Mouse (Mus musculus) heart, adult 2 months (tissue): Measurements from ENCODE around the gene Pskh1. TPM values are rescaled to one million over a fixed set of nuclear protein-coding genes. Genes with fewer than 3 reads are reported as not detected.
A peak's percentile ranks its signal among the peaks of the same experiment; 100 is the strongest.

Source experiments
- DNase-seq, 2 experiments: peaks; one replicate each; pipeline ENCODE4 v3.0.0; 2021
- H3K27ac ChIP-seq: fragments of 200-600 bp; 2 replicates; pipeline ENCODE4 v1.8.1; 2022
- H3K27me3 ChIP-seq: fragments of 200-500 bp; 2 replicates; pipeline ENCODE4 v1.6.1; 2012; ENCODE audit warnings: mild to moderate bottlenecking, low read length, inconsistent platforms, mixed read lengths; ENCODE audit not compliant: control insufficient read depth, insufficient read depth
- H3K36me3 ChIP-seq: fragments of 200-500 bp; 2 replicates; pipeline ENCODE4 v1.6.1; 2012; ENCODE audit warnings: low read length, inconsistent platforms; ENCODE audit not compliant: control insufficient read depth, insufficient read depth
- H3K4me1 ChIP-seq: fragments of 200-500 bp; 2 replicates; pipeline ENCODE4 v1.6.1; 2011; ENCODE audit warnings: low read length; ENCODE audit not compliant: control insufficient read depth, insufficient read depth
- H3K4me3 ChIP-seq: fragments of 200-600 bp; 2 replicates; pipeline ENCODE4 v1.8.1; 2022
- H3K79me2 ChIP-seq: fragments of 200-500 bp; replicated peaks from 2 replicates; pipeline ENCODE4 v1.6.1; 2012; ENCODE audit warnings: mild to moderate bottlenecking, inconsistent platforms, low read length, moderate library complexity, mixed read lengths; ENCODE audit not compliant: control insufficient read depth, insufficient read depth
- H3K9ac ChIP-seq: fragments of 200-500 bp; 2 replicates; pipeline ENCODE4 v1.6.1; 2012; ENCODE audit warnings: low read depth, mild to moderate bottlenecking, control low read depth, inconsistent platforms, low read length, mixed read lengths
- CTCF ChIP-seq: fragments of 200-600 bp; IDR thresholded peaks from 2 replicates; pipeline ENCODE4 v1.8.1; 2022; ENCODE audit warnings: antibody characterized with exemption, mild to moderate bottlenecking, moderate library complexity
- EP300 ChIP-seq: fragments of 200-500 bp; IDR thresholded peaks from 2 replicates; pipeline ENCODE4 v1.6.1; 2011; ENCODE audit warnings: low read depth, low read length, control low read depth; ENCODE audit not compliant: insufficient read depth
- POLR2A ChIP-seq: fragments of 200-500 bp; IDR thresholded peaks from 2 replicates; pipeline ENCODE4 v1.6.1; 2011; ENCODE audit warnings: mild to moderate bottlenecking, low read depth, low read length, control low read depth; ENCODE audit not compliant: insufficient read depth
- WGBS: fragments of 180-500 bp; shearing (Covaris S2); methylation state at CpG from one replicate; pipeline ENCODE4 v1.1.7; 2018; 5-methylcytosine and 5-hydroxymethylcytosine counted together
- intact Hi-C: fragments of 180-260 bp; cut with DNase I; formaldehyde crosslinking; loops from one replicate; pipeline ENCODE4 v1.15.1; 2025
- polyA plus RNA-seq: library from polyadenylated mRNA; depleted of rRNA; stranded (reverse); fragments of >200 nt; gene quantifications from 2 replicates; pipeline ENCODE4 v1.2.3, GENCODE M21; 2012
- total RNA-seq, 2 experiments: library from RNA; stranded (reverse); gene quantifications; 2 replicates each; pipeline ENCODE4 v1.2.3; 2021

Gene Pskh1
- total and polyA plus RNA-seq, 3 experiments = 16.5 to 28.7 (median 20.8) TPM

DNA sequence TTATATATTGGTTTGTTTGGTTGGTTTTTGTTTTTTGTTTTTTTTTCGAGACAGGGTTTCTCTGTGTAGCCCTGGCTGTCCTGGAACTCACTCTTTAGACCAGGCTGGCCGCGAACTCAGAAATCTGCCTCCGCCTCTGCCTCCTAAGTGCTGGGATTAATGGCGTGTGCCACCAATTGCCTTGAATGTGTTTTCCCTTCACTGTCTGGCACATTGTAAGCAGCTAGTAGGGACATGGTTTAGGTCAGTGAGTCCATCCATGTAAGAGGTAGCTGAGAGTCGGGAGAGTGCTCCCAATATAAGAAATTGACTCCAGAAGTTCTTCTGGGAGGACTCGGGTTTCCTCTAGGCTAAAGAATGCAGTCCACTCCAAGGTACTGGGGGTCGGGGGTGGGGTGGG lies 45.9 kb upstream of the Pskh1 start:
- H3K4me3 ChIP-seq = no peak overlapping the region; the same call in 1 of the 2 replicates
- H3K4me1 ChIP-seq = peaks cover 9% of the 10 kb centered on the region
- 26% methylated on average over 8 of the region's 8 CpGs for WGBS
- no peaks in the 10 kb centered on the region for H3K27me3 ChIP-seq
- intact Hi-C loops = loop anchor here (5.0 kb wide), 3 partner anchors 78 to 158 kb away; partner anchors contain the start of genes Ctrl and Ddx28
- no peak for DNase-seq
- peaks cover 7% of the 10 kb centered on the region for H3K36me3 ChIP-seq
- H3K27ac ChIP-seq = no peak overlapping the region
- H3K79me2 ChIP-seq = no peaks in the 10 kb centered on the region
- TF ChIP-seq EP300 (no peak), POLR2A (no peak), CTCF (no peak)
- no peak overlapping the region for H3K9ac ChIP-seq

DNA sequence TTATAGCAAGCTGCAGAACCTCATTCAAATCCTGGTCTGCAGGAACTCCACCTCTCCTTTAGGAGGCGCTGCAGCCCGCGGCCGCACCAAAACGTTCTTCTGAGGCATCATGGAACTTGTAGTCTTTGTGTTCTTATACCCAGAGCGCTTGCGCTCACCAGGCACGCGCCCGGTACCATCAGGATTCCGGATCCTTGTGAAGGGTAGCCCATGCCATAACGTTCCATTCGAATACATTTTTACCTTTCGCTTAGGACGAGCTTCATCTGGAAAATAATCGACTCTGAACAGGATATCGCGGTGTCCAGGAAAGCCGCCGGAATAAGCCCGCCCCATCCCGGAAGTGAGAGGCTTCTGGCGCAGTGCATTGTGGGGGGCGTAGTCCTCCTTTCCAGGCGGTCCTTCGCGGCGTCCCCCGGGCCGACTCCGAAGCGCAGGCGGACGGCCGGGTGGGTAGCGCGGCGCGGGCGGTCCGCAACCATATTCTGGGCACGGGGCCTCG lies 45.5 kb upstream of the Pskh1 start, which contains the start of gene Thap11:
TSS of gene Thap11 (plus strand) at position 418 of the 502 bp plus-strand sequence.
- Histone ChIP-seq H3K27me3 (no peaks in the 10 kb centered on the region), H3K4me3 (peak within 1 kb of the TSS; percentile 78), H3K4me1 (peaks cover 9% of the 10 kb centered on the region), H3K36me3 (peaks cover 7% of the 10 kb centered on the region), H3K79me2 (no peaks in the 10 kb centered on the region), H3K9ac (peak within 1 kb of the TSS; percentile 79), H3K27ac (peak within 1 kb of the TSS; percentile 83)
- TF ChIP-seq POLR2A (0 out of 2 replicates have a peak, but pooled peaks have one; percentile 47), EP300 (peak; percentile 40; the same call in 1 of the 2 replicates), CTCF (peak; percentile 93)
- peak; percentile 95 to 96 for DNase-seq
- WGBS = under 1% methylated on average over 43 of the region's 43 CpGs
- intact Hi-C loops = loop anchor here (5.0 kb wide), 3 partner anchors 78 to 158 kb away; partner anchors contain the start of genes Ctrl and Ddx28

DNA sequence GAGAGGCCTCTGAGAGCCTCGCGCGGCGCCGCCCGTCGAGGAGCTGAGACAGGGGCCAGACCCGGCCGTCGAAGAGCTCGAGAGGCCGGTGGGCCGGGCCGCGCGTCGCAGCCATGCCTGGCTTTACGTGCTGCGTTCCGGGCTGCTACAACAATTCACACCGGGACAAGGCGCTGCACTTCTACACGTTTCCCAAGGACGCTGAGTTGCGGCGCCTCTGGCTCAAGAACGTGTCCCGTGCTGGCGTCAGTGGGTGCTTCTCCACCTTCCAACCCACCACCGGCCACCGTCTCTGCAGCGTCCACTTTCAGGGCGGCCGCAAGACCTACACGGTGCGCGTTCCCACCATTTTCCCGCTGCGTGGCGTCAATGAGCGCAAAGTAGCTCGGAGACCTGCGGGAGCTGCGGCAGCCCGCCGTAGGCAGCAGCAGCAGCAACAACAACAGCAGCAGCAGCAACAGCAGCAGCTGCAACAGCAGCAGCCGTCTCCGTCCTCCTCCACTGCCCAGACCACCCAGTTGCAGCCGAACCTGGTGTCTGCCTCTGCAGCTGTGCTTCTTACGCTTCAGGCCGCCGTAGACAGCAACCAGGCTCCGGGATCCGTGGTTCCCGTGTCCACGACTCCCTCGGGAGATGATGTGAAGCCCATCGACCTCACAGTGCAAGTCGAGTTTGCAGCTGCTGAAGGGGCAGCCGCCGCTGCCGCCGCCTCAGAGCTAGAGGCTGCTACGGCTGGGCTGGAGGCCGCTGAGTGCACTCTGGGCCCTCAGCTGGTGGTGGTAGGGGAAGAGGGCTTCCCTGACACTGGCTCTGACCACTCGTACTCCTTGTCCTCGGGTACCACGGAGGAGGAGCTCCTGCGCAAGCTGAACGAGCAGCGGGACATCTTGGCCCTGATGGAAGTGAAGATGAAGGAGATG lies 44.7 kb upstream of the Pskh1 start:
- DNase-seq = no peak
- H3K27ac ChIP-seq = peak overlapping the region; percentile 83
- no peaks in the 10 kb centered on the region for H3K27me3 ChIP-seq
- peak overlapping the region; percentile 78 for H3K4me3 ChIP-seq
- WGBS = under 1% methylated on average over 71 of the region's 71 CpGs
- peak overlapping the region; percentile 79 for H3K9ac ChIP-seq
- H3K79me2 ChIP-seq = no peaks in the 10 kb centered on the region
- H3K36me3 ChIP-seq = peaks cover 7% of the 10 kb centered on the region
- no peak for TF ChIP-seq CTCF
- H3K4me1 ChIP-seq = peaks cover 9% of the 10 kb centered on the region
- intact Hi-C loops = no loop called here

DNA sequence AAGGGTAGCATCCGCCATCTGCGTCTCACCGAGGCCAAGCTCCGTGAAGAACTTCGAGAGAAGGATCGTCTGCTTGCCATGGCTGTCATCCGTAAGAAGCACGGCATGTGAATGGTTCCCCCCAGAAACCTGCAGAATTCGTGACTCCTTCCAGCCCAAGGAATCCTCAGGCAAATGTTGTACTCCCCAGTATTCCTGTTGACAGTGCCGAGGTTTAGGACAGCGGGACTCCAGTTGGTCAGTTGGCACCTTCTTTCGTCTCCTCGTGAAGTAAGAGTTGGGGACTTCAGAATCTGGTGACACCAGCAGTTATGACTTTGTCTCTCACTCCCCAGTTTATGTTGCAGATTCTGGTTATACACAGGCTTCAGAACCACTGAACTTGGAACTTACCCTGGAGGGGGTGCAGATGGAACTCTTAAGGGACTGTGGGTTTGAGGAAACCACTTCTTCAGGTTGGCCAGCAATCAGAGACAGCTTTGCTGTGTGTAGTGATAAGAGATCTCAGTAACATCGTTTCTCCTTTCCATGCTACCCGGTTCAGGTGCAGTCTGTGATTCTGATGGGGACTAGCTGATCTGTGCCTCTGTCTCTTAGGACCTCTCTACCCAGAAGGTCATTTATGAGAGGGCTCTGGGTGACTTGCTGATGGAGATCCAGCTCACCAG lies 43.9 kb upstream of the Pskh1 start:
- peaks cover 9% of the 10 kb centered on the region for H3K4me1 ChIP-seq
- TF ChIP-seq EP300 = no peak
- no peak for TF ChIP-seq CTCF
- TF ChIP-seq POLR2A = no peak
- peaks cover 7% of the 10 kb centered on the region for H3K36me3 ChIP-seq
- no peak for DNase-seq
- 10% methylated on average over 15 of the region's 15 CpGs for whole genome bisulfite sequencing
- peak overlapping the region; percentile 78 for H3K4me3 ChIP-seq
- intact Hi-C loops = no loop called here
- no peaks in the 10 kb centered on the region for H3K27me3 ChIP-seq
- H3K27ac ChIP-seq = peak overlapping the region; percentile 83
- 0 out of 2 replicates have a peak, but pooled peaks cover 1% of the 10 kb centered on the region for H3K79me2 ChIP-seq
- peak overlapping the region; percentile 79 for H3K9ac ChIP-seq

DNA sequence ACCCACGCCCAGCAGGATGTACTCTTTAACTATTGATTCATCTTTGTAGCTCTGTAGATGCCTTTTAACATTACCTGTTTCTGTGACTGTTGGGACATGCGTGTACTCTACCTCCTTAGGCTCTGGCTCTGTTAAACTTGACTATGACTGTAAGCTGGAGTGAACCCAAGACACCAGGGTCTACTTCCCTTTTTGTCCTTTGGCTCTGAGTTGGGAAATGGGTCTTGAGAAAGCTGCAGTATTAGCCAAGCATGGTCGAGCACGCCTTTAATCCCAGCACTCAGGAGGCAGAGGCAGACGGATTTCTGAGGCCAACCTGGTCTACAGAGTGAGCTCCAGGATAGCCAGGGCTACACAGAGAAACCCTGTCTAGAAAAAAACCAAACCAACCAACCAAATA lies 41.7 kb upstream of the Pskh1 start:
- Histone ChIP-seq H3K9ac (no peak overlapping the region), H3K79me2 (0 out of 2 replicates have a peak, but pooled peaks cover 1% of the 10 kb centered on the region), H3K27me3 (no peaks in the 10 kb centered on the region), H3K27ac (no peak overlapping the region), H3K36me3 (peaks cover 7% of the 10 kb centered on the region), H3K4me1 (peaks cover 11% of the 10 kb centered on the region), H3K4me3 (no peak overlapping the region)
- WGBS = 80% methylated on average over 5 of the region's 5 CpGs
- TF ChIP-seq CTCF (no peak), POLR2A (no peak), EP300 (no peak)
- no peak for DNase-seq
- intact Hi-C loops = no loop called here
